In the genomic region with DNA sequence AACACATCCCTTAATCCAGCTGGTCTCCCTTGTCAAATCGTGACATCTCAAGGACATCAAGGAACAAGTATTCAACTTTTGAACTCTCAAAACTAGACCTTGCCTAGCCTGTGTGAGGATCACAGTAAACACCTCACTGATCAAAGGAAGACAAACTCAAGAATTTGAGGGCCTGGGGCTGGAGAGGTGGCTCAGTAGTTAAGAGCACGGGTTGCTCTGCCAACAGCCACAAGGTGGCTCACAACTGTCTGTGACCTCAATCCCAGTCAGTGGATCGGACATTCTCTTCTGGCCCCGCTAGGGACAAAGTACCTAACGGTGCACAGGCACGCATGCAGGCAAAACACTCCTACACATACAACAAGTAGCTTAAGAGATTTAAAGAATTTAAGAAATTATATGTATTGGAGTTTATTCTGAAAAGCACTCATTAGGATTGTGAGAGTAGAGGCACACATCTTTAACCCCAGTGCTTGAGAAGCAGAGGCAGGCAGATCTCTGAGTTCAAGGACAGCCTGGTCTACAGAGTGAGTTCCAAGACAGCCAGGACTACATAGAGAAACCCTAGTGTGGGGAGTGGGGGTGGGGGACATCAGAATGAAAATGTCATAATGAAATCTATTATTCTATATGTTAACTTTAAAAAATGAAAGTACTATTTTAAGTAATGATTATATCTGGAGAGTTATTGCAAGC, we compare ENCODE assay signal across 9 mouse cellular contexts. TPM values are rescaled to one million over a fixed set of nuclear protein-coding genes. Genes with fewer than 3 reads are reported as not detected.
A peak's percentile ranks its signal among the peaks of the same experiment; 100 is the strongest.
DNase-seq lines count a peak whose midpoint lies in the region; ATAC-seq and TF ChIP-seq lines count a peak whose summit lies in the region.
"Had no signal": no experiment of that assay in that cellular context is flagged by ENCODE, and none has a peak within 500 bp of the region (broad histone marks: within the 10 kb centered on the region; RNA-seq: fewer than 3 reads in every experiment).

No protein-coding gene starts in this region.

- H3K36me3 ChIP-seq in neural tube, embryonic 11.5 days (ENCODE audit: control insufficient read depth, insufficient read depth, low read length), result no peaks in the 10 kb centered on the region; the same call in 1 of the 2 replicates
- no peaks in the 10 kb centered on the region; the same call in 1 of the 2 replicates for H3K36me3 ChIP-seq in intestine, postnatal 0 days (ENCODE audit: control insufficient read depth, insufficient read depth)

- H3K4me2 ChIP-seq in neural tube, embryonic 11.5 days (ENCODE audit: low read depth), result no peak overlapping the region
- H3K4me2 ChIP-seq in intestine, postnatal 0 days (replicated peaks; ENCODE audit: low read depth), result no peak overlapping the region

- no peak overlapping the region for H3K4me3 ChIP-seq in neural tube, embryonic 11.5 days (ENCODE audit: low read depth, low read length)
- no peak overlapping the region for H3K4me3 ChIP-seq in intestine, postnatal 0 days (ENCODE audit: low read depth, low read length)
- H3K4me3 ChIP-seq: myocyte had no signal

- no peak overlapping the region for H3K9ac ChIP-seq in neural tube, embryonic 11.5 days (ENCODE audit: low read length)
- H3K9ac ChIP-seq in intestine, postnatal 0 days (ENCODE audit: low read depth, low read length), result no peak overlapping the region

- 57% methylated on average over 6 of the region's 6 CpGs for WGBS in neural tube, embryonic 11.5 days
- WGBS in intestine, postnatal 0 days, result 63% methylated on average over 6 of the region's 6 CpGs

- ATAC-seq in neural tube, embryonic 11.5 days (ENCODE audit: insufficient read depth, low FRiP score, low TSS enrichment), result peak; percentile 46; the same call in 1 of the 2 replicates
- no peak for ATAC-seq in intestine, postnatal 0 days
- no peak for ATAC-seq in megakaryocyte, adult 5-6 weeks (ENCODE audit: poor library complexity, severe bottlenecking)

- no peak overlapping the region for H3K27ac ChIP-seq in neural tube, embryonic 11.5 days (ENCODE audit: low read depth, low read length)
- H3K27ac ChIP-seq in intestine, postnatal 0 days (ENCODE audit: low read depth, low read length), result no peak overlapping the region

- 0 out of 2 replicates have a peak, but pooled peaks cover 3% of the 10 kb centered on the region for H3K9me3 ChIP-seq in neural tube, embryonic 11.5 days (ENCODE audit: control insufficient read depth, low read length)
- H3K9me3 ChIP-seq in intestine, postnatal 0 days (ENCODE audit: control insufficient read depth), result 0 out of 2 replicates have a peak, but pooled peaks cover 7% of the 10 kb centered on the region

- TF ChIP-seq CTCF in intestine, postnatal 0 days (IDR thresholded peaks at IDR 0.05; ENCODE audit: low read depth), result peak; percentile 51

- DNase-seq in adrenal gland, postnatal 14 days, result peak; percentile 11
- no peak for DNase-seq in adrenal gland, adult 18-20 months (ENCODE audit: low spot score in 2 of 2)
- DNase-seq in neural tube, embryonic 11.5 days (ENCODE audit: low spot score), result no peak
- DNase-seq in neural tube, embryonic 10.5 days (ENCODE audit: extremely low spot score, low spot score), result no peak
- peak; percentile 70 for DNase-seq in retina, embryonic 14.5 days (ENCODE audit: low spot score)
- DNase-seq in cerebellum, adult 9-11 months, result no peak

- H3K4me1 ChIP-seq in neural tube, embryonic 11.5 days (ENCODE audit: control insufficient read depth, insufficient read depth, low read length), result peaks cover 4% of the 10 kb centered on the region; the same call in 1 of the 2 replicates
- H3K4me1 ChIP-seq in intestine, postnatal 0 days (replicated peaks; ENCODE audit: control insufficient read depth, insufficient read depth, low read length), result 0 out of 2 replicates have a peak, but pooled peaks cover 3% of the 10 kb centered on the region

- no peaks in the 10 kb centered on the region for H3K27me3 ChIP-seq in neural tube, embryonic 11.5 days (ENCODE audit: control insufficient read depth, insufficient read depth, low read length)
- H3K27me3 ChIP-seq in intestine, postnatal 0 days (replicated peaks; ENCODE audit: control insufficient read depth, insufficient read depth, low read length), result no peaks in the 10 kb centered on the region

RNA-seq across cellular contexts. Expression of gene Smyd3, which starts 41.2 kb away (rescaled TPM):
- 6.5 and 7.3 TPM in 2 replicates for total RNA-seq in adrenal gland, postnatal 14 days (2021)
- 1 to 10 TPM; 7.8 to 8.7 TPM for total RNA-seq in adrenal gland, adult 18-20 months (2021)
- polyA plus RNA-seq in neural tube, embryonic 11.5 days (2014; fragmentation: Nextera tagmentation; extraction: Ambion mirVana), result 18.7 and 19.7 TPM in 2 replicates
- polyA plus RNA-seq in intestine, postnatal 0 days (2015; fragmentation: Nextera tagmentation; extraction: Ambion mirVana), result 11.3 and 12.2 TPM in 2 replicates
- 7.9 and 13.7 TPM in 2 replicates for total RNA-seq in megakaryocyte, adult 5-6 weeks (2015)
- 11.4 and 14.8 TPM in 2 replicates for total RNA-seq in megakaryocyte, adult 5-6 weeks (2017)

Comparison
In these comparisons a context has a peak if more than half of its experiments do, and no peak if none do; other contexts are left out.
1. DNase-seq: peak in adrenal gland, postnatal 14 days (single experiment) and retina, embryonic 14.5 days (single experiment); none in adrenal gland, adult 18-20 months (0 of 2), neural tube, embryonic 11.5 days (single experiment), neural tube, embryonic 10.5 days (single experiment) and cerebellum, adult 9-11 months (single experiment).